Mouse (Mus musculus) ovary, adult 18-20 months (tissue): Measurements from ENCODE around the gene Olfr520.
"Not testable (repeated sequence)": the region's sequence is repeated elsewhere in the genome, so short reads cannot be mapped to it uniquely, and the experiment has no call there.

ENCODE experiments used
- DNase-seq: peaks from one replicate; pipeline ENCODE4 v3.0.0; 2022; ENCODE audit warnings: low spot score, mixed read lengths

Olfr520 gene

DNA sequence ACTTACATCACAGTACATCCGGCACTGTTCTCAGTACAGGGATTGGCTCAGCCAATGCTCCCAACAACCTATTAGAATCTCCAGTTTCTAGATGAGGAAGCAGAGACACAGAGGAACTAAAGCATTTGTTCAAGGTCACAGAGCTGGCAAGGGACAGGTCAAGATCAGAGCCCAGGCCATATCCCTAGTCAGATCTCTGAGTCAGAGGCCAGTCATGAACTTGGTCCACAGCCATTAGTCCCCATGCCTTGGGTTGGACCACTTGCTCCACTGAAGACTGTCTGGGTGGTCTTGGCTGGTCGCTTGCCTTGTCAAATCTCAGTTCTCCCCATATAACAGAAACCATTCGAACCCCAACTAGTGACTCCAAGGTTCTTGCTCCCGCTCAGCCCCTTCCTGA, 17.6 kb upstream of the Olfr520 start:
- no peak for DNase-seq

DNA sequence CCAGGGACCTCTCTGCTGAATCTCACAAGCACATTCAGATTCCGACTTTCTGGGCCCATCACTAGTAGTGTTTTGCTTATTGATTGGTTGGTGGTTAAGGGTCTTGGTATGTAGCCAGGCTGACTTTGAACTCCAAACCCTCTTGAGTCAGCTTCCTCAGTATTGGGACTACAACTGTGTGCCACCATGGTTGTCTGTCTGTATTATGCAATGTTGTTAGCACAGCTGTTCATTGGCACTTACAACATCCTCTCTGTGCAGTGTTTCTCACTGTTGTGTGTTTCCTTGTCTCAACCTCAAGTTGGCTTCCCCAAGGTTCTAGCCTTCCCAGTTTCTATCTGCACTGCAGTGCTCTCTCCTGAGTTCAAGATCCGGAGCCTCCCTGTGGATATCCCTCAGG, 13.5 kb upstream of the Olfr520 start:
- DNase-seq = no peak

DNA sequence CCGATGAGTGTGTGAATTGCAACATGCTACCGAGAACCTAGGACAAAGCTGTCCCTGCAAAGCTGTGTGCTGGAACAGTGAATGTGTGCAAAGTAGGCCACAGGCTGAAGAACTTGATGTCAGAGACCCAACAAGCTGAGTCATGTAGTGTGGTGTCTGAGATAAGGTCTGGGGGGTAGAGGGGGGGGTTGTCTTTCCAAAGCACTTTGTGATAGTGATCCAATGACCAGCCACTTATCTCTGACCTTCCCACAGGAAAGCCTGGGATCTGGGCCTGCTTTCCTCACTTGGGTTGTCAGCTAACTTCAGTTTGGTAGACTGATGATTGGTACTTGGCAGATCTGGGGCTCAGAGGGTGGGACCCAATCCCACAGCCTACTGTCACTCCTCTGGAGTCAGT, 4.5 kb downstream of the Olfr520 start:
- no peak for DNase-seq

DNA sequence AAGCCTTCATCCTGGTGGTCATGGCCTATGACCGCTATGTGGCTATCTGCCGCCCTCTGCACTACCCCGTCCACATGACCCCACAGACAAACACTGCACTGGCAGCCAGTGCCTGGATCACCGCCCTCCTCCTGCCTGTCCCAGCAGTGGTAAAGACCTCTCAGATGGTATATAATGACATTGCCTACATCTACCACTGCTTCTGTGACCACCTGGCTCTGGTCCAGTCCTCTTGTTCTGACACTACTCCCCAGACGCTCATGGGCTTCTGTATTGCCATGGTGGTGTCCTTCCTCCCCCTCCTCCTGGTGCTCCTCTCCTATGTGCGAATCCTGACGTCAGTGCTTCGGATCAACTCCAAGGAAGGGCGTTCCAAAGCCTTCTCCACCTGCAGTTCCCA, 5.4 kb downstream of the Olfr520 start:
- not testable (repeated sequence) for DNase-seq

DNA sequence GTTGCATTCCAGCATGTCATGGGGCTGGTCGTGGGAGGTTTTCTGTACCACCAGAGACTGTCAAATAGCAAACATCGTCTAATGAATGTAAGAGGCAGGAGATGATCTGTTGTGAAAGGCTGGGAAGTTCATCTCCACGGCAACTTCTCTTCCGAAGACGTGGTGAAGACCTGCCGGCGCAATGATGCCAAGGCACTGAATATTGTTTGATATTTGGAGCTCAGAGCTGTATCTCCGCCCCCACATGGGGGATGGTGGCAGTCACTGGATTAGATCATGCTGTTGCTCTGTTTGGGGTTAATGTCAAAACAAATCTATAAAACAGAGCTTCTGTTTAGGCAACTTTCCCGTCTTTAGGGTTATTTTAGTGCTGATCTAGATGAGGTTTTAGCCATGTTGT, 9.2 kb downstream of the Olfr520 start:
- no peak for DNase-seq

DNA sequence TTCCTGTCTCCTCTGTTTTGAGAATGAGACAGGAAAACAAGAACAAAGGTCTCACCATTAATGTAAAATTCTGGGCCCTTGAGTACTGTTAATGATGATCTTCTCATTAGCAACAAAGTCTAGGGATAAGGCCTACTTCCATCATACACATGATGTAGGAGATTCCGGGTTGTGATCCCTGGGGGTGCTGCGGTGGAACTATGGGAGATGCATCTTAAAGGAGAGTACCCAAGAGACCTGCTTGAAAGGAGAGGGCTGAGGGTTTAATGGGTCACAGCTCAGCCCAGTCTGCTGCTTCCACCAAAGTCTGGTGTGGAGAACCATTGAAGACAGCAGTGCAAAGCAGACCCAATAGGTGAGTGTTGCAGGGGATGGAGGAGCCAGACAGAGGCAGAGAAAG, 33.1 kb downstream of the Olfr520 start, which contains the start of gene Olfr521:
Gene Olfr521, plus strand, starts transcription at position 301 of the 400 bp plus-strand sequence.
- DNase-seq = no peak

DNA sequence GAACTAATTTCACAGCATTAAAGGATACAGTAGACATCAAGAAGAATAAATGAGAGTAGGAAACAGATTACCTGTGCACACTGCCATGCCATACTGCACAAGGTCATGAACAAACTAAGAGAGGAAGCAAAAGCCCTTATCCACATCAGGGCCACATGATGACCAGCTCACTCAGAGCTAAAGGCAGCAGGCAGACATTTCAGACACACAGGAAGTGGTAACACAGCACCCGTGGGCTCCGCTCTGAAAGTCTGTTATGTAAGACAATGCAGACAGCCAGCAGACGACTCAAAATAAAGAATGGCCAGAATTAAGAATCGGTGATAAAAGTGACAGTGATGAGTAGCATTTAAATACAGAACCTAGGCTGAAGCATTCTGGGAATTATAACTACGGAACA, 51.3 kb downstream of the Olfr520 start:
- DNase-seq = no peak

DNA sequence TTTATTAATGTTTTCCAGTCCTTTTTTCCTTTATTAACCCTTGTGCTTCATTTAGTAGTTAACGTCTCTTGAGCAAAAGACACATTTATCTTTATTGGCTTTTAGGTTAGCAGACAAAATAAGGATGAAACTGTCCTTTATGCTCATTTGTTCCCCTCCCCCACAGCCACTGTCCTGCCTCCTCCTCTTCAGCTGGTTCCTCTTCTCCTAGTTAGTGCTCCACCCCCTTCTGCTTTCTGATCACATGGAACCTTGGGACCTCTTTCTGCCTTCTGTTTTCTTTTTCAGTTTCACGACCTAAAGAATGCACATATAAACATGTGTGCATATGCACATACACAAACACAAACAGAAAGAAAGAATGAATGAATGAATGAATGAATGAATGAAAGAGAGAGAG, 51.8 kb downstream of the Olfr520 start:
- DNase-seq = no peak

DNA sequence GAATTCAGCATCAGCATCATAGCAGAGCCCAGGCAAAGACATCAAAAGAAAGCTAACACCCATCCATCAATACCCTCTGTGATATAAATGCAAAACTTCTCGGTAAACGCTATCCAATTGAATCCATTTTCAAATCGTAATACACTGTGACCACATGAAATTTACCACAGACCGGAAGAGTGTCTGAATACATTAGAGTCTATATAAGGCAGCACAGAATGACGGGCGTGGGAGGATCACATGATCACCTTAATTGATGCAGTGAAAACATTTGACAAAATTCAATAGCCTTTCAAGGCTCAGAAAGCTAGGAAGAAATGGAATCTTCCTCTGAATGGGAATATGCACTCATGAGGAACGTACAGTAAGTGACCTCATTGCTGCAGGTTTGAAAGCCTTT, 53.3 kb downstream of the Olfr520 start:
- no peak for DNase-seq

DNA sequence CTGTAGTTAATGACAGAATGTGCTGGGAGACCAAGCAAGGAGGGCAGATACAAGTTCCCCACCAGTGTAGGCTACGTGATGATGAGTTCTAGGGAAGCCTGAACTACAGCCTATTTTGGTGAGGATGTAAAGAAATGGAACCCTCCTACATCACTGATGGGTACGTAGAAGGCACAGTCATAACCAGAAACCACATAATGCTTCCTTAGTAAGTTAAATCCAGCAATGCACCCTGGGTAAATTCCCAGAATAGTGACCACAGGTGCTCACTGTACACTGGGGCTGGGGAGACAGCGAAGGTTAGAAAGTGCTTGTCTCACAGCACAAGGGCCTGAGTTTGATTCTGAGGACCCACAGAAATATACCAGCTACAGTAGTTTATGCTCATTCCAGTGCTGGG, 55.5 kb downstream of the Olfr520 start:
- DNase-seq = no peak
